Comparison of ENCODE assay signal across 8 mouse cellular contexts in genomic region chr16:90934687-90935328, GRCm38 (mm10). TPM values are rescaled to one million over a fixed set of nuclear protein-coding genes. Genes with fewer than 3 reads are reported as not detected.
DNase-seq lines count a peak whose midpoint lies in the region; ATAC-seq and TF ChIP-seq lines count a peak whose summit lies in the region.

Cfap298 (minus strand) TSS chr16:90935114.

- H3K9ac ChIP-seq in heart, embryonic 15.5 days = peak within 1 kb of the TSS; percentile 81
- peak within 1 kb of the TSS; percentile 88 for H3K9ac ChIP-seq in liver, embryonic 14.5 days (replicated peaks)
- peak within 1 kb of the TSS; percentile 84 for H3K9ac ChIP-seq in neural tube, embryonic 11.5 days (ENCODE audit: low read length)
- peak within 1 kb of the TSS; percentile 81 for H3K9ac ChIP-seq in stomach, postnatal 0 days (ENCODE audit: low read length)

- peak; percentile 88 for DNase-seq in CD8-positive naive resting alpha-beta T cell, adult 2 months (ENCODE audit: low read depth in 2 of 2, low spot score in 2 of 2)
- DNase-seq in c-Kit-positive CD71-negative TER-119-negative erythroid progenitor cells, embryonic 14.5 days (ENCODE audit: low read depth) = peak; percentile 95
- peak; percentile 99 for DNase-seq in forebrain, embryonic 10.5 days (ENCODE audit: extremely low spot score, low spot score)
- DNase-seq in kidney, postnatal 25 days = peak; percentile 94 to 97
- DNase-seq in liver, embryonic 14.5 days (ENCODE audit: low read depth in 3 of 3, low spot score in 3 of 3) = peak; percentile 89 to 94 (median 91)
- peak; percentile 96 for DNase-seq in neural tube, embryonic 11.5 days (ENCODE audit: low spot score)
- DNase-seq in stomach, postnatal 0 days (ENCODE audit: low spot score) = peak; percentile 96

- no peak for TF ChIP-seq CTCF in liver, embryonic 14.5 days (IDR thresholded peaks at IDR 0.05; ENCODE audit: low read depth)
- no peak for TF ChIP-seq CTCF in stomach, postnatal 0 days (IDR thresholded peaks at IDR 0.05; ENCODE audit: low read depth)

- peaks cover 11% of the 10 kb centered on the region for H3K36me3 ChIP-seq in forebrain, embryonic 10.5 days (replicated peaks)
- H3K36me3 ChIP-seq in heart, embryonic 15.5 days = peaks cover 8% of the 10 kb centered on the region; the same call in 1 of the 2 replicates
- peaks cover 9% of the 10 kb centered on the region for H3K36me3 ChIP-seq in liver, embryonic 14.5 days (replicated peaks; ENCODE audit: control insufficient read depth, insufficient read depth, low read depth)
- no peaks in the 10 kb centered on the region for H3K36me3 ChIP-seq in neural tube, embryonic 11.5 days (ENCODE audit: control insufficient read depth, insufficient read depth, low read length)
- H3K36me3 ChIP-seq in stomach, postnatal 0 days (ENCODE audit: control insufficient read depth, insufficient read depth, low read length) = 0 out of 2 replicates have a peak, but pooled peaks cover 4% of the 10 kb centered on the region

- H3K4me2 ChIP-seq in heart, embryonic 15.5 days = peak within 1 kb of the TSS; percentile 92
- H3K4me2 ChIP-seq in liver, embryonic 14.5 days (ENCODE audit: low read depth) = peak within 1 kb of the TSS; percentile 95
- peak within 1 kb of the TSS; percentile 67 for H3K4me2 ChIP-seq in neural tube, embryonic 11.5 days (ENCODE audit: low read depth)
- H3K4me2 ChIP-seq in stomach, postnatal 0 days (replicated peaks; ENCODE audit: low read depth) = peak within 1 kb of the TSS; percentile 90

- H3K4me3 ChIP-seq in forebrain, embryonic 10.5 days = peak within 1 kb of the TSS; percentile 87
- H3K4me3 ChIP-seq in heart, embryonic 15.5 days = peak within 1 kb of the TSS; percentile 92
- H3K4me3 ChIP-seq in liver, embryonic 14.5 days (ENCODE audit: insufficient read depth in 1 of 2, low read depth in 2 of 2, low read length in 2 of 2) = peak within 1 kb of the TSS; percentile 93 to 96
- H3K4me3 ChIP-seq in neural tube, embryonic 11.5 days (ENCODE audit: low read depth, low read length) = peak within 1 kb of the TSS; percentile 78
- H3K4me3 ChIP-seq in stomach, postnatal 0 days (ENCODE audit: low read depth, low read length) = peak within 1 kb of the TSS; percentile 82

- H3K4me1 ChIP-seq in forebrain, embryonic 10.5 days = peaks cover 18% of the 10 kb centered on the region
- H3K4me1 ChIP-seq in heart, embryonic 15.5 days (replicated peaks) = peaks cover 5% of the 10 kb centered on the region; the same call in 1 of the 2 replicates
- no peaks in the 10 kb centered on the region; a peak in 1 of 4 replicates for H3K4me1 ChIP-seq in liver, embryonic 14.5 days (replicated peaks; ENCODE audit: control insufficient read depth in 2 of 2, insufficient read depth in 2 of 2, low read length in 1 of 2)
- no peaks in the 10 kb centered on the region; the same call in 1 of the 2 replicates for H3K4me1 ChIP-seq in neural tube, embryonic 11.5 days (ENCODE audit: control insufficient read depth, insufficient read depth, low read length)
- no peaks in the 10 kb centered on the region for H3K4me1 ChIP-seq in stomach, postnatal 0 days (replicated peaks; ENCODE audit: control insufficient read depth, insufficient read depth)

- peak within 1 kb of the TSS; percentile 91 for H3K27ac ChIP-seq in forebrain, embryonic 10.5 days
- peak within 1 kb of the TSS; percentile 90 for H3K27ac ChIP-seq in heart, embryonic 15.5 days
- peak within 1 kb of the TSS; percentile 68 for H3K27ac ChIP-seq in liver, embryonic 14.5 days
- peak within 1 kb of the TSS; percentile 63 for H3K27ac ChIP-seq in neural tube, embryonic 11.5 days (ENCODE audit: low read depth, low read length)
- peak within 1 kb of the TSS; percentile 88 for H3K27ac ChIP-seq in stomach, postnatal 0 days (replicated peaks)

- no peaks in the 10 kb centered on the region for H3K27me3 ChIP-seq in forebrain, embryonic 10.5 days (ENCODE audit: poor library complexity, severe bottlenecking)
- no peaks in the 10 kb centered on the region for H3K27me3 ChIP-seq in heart, embryonic 15.5 days
- H3K27me3 ChIP-seq in liver, embryonic 14.5 days (ENCODE audit: control insufficient read depth, insufficient read depth, low read length) = no peaks in the 10 kb centered on the region
- H3K27me3 ChIP-seq in neural tube, embryonic 11.5 days (ENCODE audit: control insufficient read depth, insufficient read depth, low read length) = no peaks in the 10 kb centered on the region
- H3K27me3 ChIP-seq in stomach, postnatal 0 days (ENCODE audit: control insufficient read depth, insufficient read depth, low read length) = no peaks in the 10 kb centered on the region

- no peak for TF ChIP-seq EP300 in liver, embryonic 14.5 days (IDR thresholded peaks at IDR 0.05; ENCODE audit: low read depth)
- TF ChIP-seq EP300 in stomach, postnatal 0 days (optimal IDR thresholded peaks at IDR 0.05) = peak; percentile 88

- peak; percentile 95 for ATAC-seq in heart, embryonic 15.5 days (replicated peaks; ENCODE audit: insufficient number of reproducible peaks, insufficient read depth, low FRiP score, low read depth)
- peak; percentile 94 for ATAC-seq in liver, embryonic 14.5 days (ENCODE audit: insufficient read depth)
- ATAC-seq in neural tube, embryonic 11.5 days (ENCODE audit: insufficient read depth, low FRiP score, low TSS enrichment) = peak; percentile 97
- peak; percentile 97 for ATAC-seq in stomach, postnatal 0 days (ENCODE audit: low FRiP score, low TSS enrichment)

- no peaks in the 10 kb centered on the region for H3K9me3 ChIP-seq in forebrain, embryonic 10.5 days
- no peaks in the 10 kb centered on the region for H3K9me3 ChIP-seq in heart, embryonic 15.5 days (replicated peaks)
- H3K9me3 ChIP-seq in liver, embryonic 14.5 days (ENCODE audit: control insufficient read depth, low read length) = no peaks in the 10 kb centered on the region
- H3K9me3 ChIP-seq in neural tube, embryonic 11.5 days (ENCODE audit: control insufficient read depth, low read length) = no peaks in the 10 kb centered on the region
- no peaks in the 10 kb centered on the region for H3K9me3 ChIP-seq in stomach, postnatal 0 days (ENCODE audit: control insufficient read depth, low read length)

- WGBS in forebrain, embryonic 10.5 days = under 1% methylated on average over 56 of the region's 56 CpGs
- under 1% methylated on average over 56 of the region's 56 CpGs for WGBS in heart, embryonic 15.5 days
- under 1% methylated on average over 56 of the region's 56 CpGs for WGBS in liver, embryonic 14.5 days (ENCODE audit: insufficient replicate concordance)
- WGBS in neural tube, embryonic 11.5 days = under 1% methylated on average over 56 of the region's 56 CpGs
- under 1% methylated on average over 56 of the region's 56 CpGs for WGBS in stomach, postnatal 0 days

RNA-seq across cellular contexts. Expression of gene Cfap298, which starts in this region (rescaled TPM):
- polyA plus RNA-seq in forebrain, embryonic 10.5 days (2016; fragmentation: Nextera tagmentation; extraction: Ambion mirVana) = 61.5 and 67.5 TPM in 2 replicates
- polyA plus RNA-seq in heart, embryonic 15.5 days (2015; fragmentation: Nextera tagmentation; extraction: Ambion mirVana) = 43.9 and 44.2 TPM in 2 replicates
- polyA plus RNA-seq in liver, embryonic 14.5 days (2012; rRNA removed) = 6.4 and 11.5 TPM in 2 replicates
- 18.4 and 21.9 TPM in 2 replicates for polyA plus RNA-seq in liver, embryonic 14.5 days (2014; fragmentation: Nextera tagmentation; extraction: Ambion mirVana)
- 42.8 and 47.9 TPM in 2 replicates for polyA plus RNA-seq in neural tube, embryonic 11.5 days (2014; fragmentation: Nextera tagmentation; extraction: Ambion mirVana)
- polyA plus RNA-seq in stomach, postnatal 0 days (2015; fragmentation: Nextera tagmentation; extraction: Ambion mirVana) = 27.4 and 27.5 TPM in 2 replicates

Comparison
In these comparisons a context has a peak if more than half of its experiments do, and no peak if none do; other contexts are left out.
1. Peak in every context shown above with its lines: DNase-seq, ATAC-seq, H3K4me3 ChIP-seq and H3K27ac ChIP-seq.